Mouse (Mus musculus) embryonic fibroblast, embryonic 13.5 days (primary cell): ENCODE results near the gene Phgr1.

Experiments used
- CTCF ChIP-seq: IDR thresholded peaks from 2 replicates; pipeline ENCODE4 v1.5.1; 2011; ENCODE audit warnings: mild to moderate bottlenecking, control low read depth, low read length, moderate library complexity, borderline replicate concordance; ENCODE audit not compliant: insufficient read depth
- POLR2A ChIP-seq: IDR thresholded peaks from 2 replicates; pipeline ENCODE4 v1.6.1; 2011; ENCODE audit warnings: low read depth, mild to moderate bottlenecking, control low read depth, low read length, moderate library complexity

DNA sequence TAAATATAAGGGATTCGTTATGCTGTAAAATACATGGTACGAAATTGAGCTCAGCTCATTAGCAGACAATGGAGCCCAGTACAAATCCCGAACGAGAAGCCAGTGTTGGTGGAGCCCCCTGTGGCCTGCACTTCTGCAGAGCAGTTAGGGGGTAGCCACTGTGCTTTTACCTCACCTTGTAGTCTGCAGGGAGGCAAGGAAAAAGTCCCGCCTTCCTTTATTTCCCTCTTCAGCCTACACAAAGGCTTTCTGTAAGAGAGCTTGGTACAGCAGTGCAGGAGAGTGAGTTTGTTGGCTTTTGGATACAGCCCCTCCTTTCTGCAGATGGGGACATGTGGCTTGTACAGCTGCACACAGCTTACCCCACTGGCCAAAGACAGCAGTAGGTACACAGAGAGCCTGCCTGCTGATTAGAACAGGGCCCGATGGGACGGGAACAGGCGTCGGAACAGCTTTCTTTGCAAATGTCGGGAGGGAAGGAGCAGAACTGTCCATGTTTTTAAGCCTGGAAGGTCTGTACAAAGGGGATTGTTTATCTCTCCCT is 23.2 kb upstream of the Phgr1 start:
- TF ChIP-seq POLR2A (no peak), CTCF (no peak)
